Mouse (Mus musculus) forebrain, embryonic 10.5 days (tissue): ENCODE measurements around the gene Ngp. TPM values are rescaled to one million over a fixed set of nuclear protein-coding genes. Genes with fewer than 3 reads are reported as not detected.

Experiments used
- DNase-seq: peaks from one replicate; pipeline ENCODE4 v3.0.0-alpha.2; 2017; ENCODE audit warnings: low spot score; ENCODE audit errors: extremely low spot score
- H3K27ac ChIP-seq: fragments of 300-500 bp; sonication (generic); 2 replicates; pipeline ENCODE4 v1.5.1; 2016; ENCODE audit warnings: mild to moderate bottlenecking
- H3K27me3 ChIP-seq: fragments of 300-500 bp; sonication (generic); 2 replicates; pipeline ENCODE4 v1.6.1; 2016; ENCODE audit warnings: mild to moderate bottlenecking; ENCODE audit not compliant: poor library complexity, severe bottlenecking
- H3K36me3 ChIP-seq: fragments of 300-500 bp; sonication (generic); replicated peaks from 2 replicates; pipeline ENCODE4 v1.6.1; 2016; ENCODE audit warnings: mild to moderate bottlenecking, moderate library complexity
- H3K4me1 ChIP-seq: fragments of 300-500 bp; sonication (generic); 2 replicates; pipeline ENCODE4 v1.6.1; 2016
- H3K4me3 ChIP-seq: fragments of 300-500 bp; sonication (generic); 2 replicates; pipeline ENCODE4 v1.5.1; 2016; ENCODE audit warnings: mild to moderate bottlenecking, moderate library complexity
- H3K9me3 ChIP-seq: fragments of 300-500 bp; sonication (generic); 2 replicates; pipeline ENCODE4 v1.6.1; 2016; ENCODE audit warnings: mild to moderate bottlenecking, moderate library complexity
- WGBS: fragments of 180-500 bp; shearing (Covaris S2); methylation state at CpG from one replicate; pipeline ENCODE4 v1.1.7; 2016; 5-methylcytosine and 5-hydroxymethylcytosine counted together
- polyA plus RNA-seq: library from polyadenylated mRNA; unstranded; fragments of >200 nt; fragmentation: Nextera tagmentation; extraction: Ambion mirVana; gene quantifications from 2 replicates; pipeline ENCODE4 v1.2.1, GENCODE M21; 2016

The Ngp gene
- polyA plus RNA-seq, 1 experiment from 2014 or later, result not detected

- no peak overlapping the region for H3K4me3 ChIP-seq
- no peak overlapping the region for H3K27ac ChIP-seq
- no peak for DNase-seq
- no peaks in the 10 kb centered on the region for H3K9me3 ChIP-seq
- H3K4me1 ChIP-seq, result peaks cover 5% of the 10 kb centered on the region
- WGBS, result 85% methylated on average over 15 of the region's 15 CpGs
- H3K36me3 ChIP-seq, result peaks cover 34% of the 10 kb centered on the region
- H3K27me3 ChIP-seq, result no peaks in the 10 kb centered on the region
Observed at GRCm38 (mm10) chr9:110448356-110448755, 28.8 kb downstream of the Ngp start.

DNA sequence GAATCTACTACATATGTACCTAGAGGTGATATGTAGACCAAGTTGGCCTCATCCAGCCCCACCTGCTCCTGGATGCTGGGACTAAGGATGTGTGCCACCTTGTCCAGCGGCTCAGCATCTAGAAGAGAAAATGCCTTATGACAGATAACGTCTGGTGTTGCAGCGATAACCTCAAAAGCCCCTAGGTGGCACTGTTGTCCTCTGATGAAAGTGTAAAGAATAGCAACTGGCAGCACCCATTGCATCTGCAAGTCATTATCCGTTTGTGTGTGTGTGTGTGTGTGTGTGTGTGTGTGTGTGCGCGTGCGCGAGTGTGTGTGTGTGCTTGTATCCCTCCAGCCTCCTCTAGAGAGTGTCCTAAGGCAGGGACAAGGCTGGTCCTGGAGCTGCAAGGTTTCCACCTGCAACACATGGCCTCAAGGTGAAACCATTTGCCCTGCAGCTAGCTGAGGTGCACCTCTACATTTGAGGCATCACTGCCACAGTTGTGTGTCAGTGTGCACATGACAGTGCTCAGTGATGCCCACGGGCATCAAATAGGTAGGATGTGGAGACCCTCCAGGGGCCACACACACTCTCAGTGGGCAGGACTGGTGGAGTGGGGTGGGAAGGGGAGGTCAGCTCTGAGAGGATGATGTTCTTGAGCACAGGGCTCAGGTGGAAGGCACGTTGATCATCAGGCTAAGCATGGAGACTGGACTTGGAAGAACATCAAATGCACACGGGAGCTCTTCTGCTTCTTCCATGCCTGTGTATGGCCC lies 29.5 kb downstream of the Ngp start:
- Histone ChIP-seq H3K4me1 (peaks cover 5% of the 10 kb centered on the region), H3K27me3 (no peaks in the 10 kb centered on the region), H3K4me3 (no peak overlapping the region), H3K9me3 (no peaks in the 10 kb centered on the region), H3K27ac (peak overlapping the region; percentile 40; the same call in 1 of the 2 replicates), H3K36me3 (peaks cover 28% of the 10 kb centered on the region)
- 31% methylated on average over 11 of the region's 11 CpGs for WGBS
- peak; percentile 79 for DNase-seq

DNA sequence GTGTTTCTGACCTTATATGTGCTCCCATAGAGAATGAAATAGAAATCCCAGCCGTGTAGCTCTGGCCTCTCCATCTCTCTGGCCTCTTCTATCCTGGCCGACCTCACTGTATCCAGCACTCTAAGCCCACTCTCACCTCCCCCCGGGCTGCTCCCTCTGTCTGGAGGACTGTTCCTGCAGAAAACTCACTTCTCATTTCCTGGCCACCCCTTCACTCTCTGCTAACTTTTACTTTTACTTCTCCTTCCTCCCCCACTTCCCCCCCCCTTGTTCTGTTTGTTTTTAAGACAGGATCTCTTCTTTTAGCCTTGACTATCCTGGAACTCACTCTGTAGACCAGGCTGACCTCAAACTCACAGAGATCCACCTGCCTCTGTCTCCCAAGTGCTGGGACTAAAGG lies 33.0 kb downstream of the Ngp start:
- H3K4me3 ChIP-seq, result no peak overlapping the region
- H3K27me3 ChIP-seq, result no peaks in the 10 kb centered on the region
- peaks cover 5% of the 10 kb centered on the region for H3K4me1 ChIP-seq
- no peaks in the 10 kb centered on the region for H3K9me3 ChIP-seq
- H3K36me3 ChIP-seq, result peaks cover 22% of the 10 kb centered on the region
- no peak for DNase-seq
- WGBS, result 86% methylated on average over 3 of the region's 3 CpGs
- no peak overlapping the region for H3K27ac ChIP-seq

GRCm38 (mm10) chr9:110457926-110458325 lies 38.4 kb downstream of the Ngp start:
- Histone ChIP-seq H3K36me3 (peaks cover 8% of the 10 kb centered on the region), H3K27me3 (no peaks in the 10 kb centered on the region), H3K4me3 (no peak overlapping the region), H3K9me3 (no peaks in the 10 kb centered on the region), H3K27ac (no peak overlapping the region), H3K4me1 (no peaks in the 10 kb centered on the region)
- WGBS, result 86% methylated on average over 3 of the region's 3 CpGs
- DNase-seq, result no peak

- no peaks in the 10 kb centered on the region for H3K9me3 ChIP-seq
- 78% methylated on average over 2 of the region's 2 CpGs for WGBS
- no peak for DNase-seq
- H3K27me3 ChIP-seq, result no peaks in the 10 kb centered on the region
- no peak overlapping the region for H3K4me3 ChIP-seq
- H3K4me1 ChIP-seq, result no peaks in the 10 kb centered on the region
- peaks cover 6% of the 10 kb centered on the region for H3K36me3 ChIP-seq
- H3K27ac ChIP-seq, result no peak overlapping the region
Observed at GRCm38 (mm10) chr9:110459145-110459727, 39.7 kb downstream of the Ngp start.

GRCm38 (mm10) chr9:110460884-110461815 lies 41.6 kb downstream of the Ngp start:
- Histone ChIP-seq H3K36me3 (no peaks in the 10 kb centered on the region; the same call in 1 of the 2 replicates), H3K9me3 (no peaks in the 10 kb centered on the region), H3K27me3 (no peaks in the 10 kb centered on the region), H3K27ac (no peak overlapping the region), H3K4me3 (no peak overlapping the region), H3K4me1 (no peaks in the 10 kb centered on the region)
- DNase-seq, result no peak
- WGBS, result 92% methylated on average over 18 of the region's 18 CpGs

DNA sequence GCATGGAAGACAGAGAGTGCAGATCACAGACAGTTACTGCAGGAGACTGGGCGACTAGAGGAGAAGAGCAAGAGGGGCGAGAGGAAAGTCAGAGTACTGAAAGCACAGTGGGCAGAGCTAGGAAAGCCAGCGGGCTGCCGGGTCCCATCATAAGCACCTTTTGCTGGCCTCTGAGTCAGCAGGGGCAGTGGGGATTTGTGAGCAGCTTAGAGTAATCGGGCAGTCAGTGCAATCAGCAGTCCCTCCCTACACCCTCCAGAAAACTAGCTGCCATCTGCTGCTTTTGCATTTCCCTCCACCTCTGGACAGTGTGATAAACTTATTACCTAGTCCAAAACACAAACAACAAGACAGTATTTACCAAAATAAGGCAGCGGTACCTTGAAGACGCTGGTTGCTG lies 42.8 kb downstream of the Ngp start:
- Histone ChIP-seq H3K27me3 (no peaks in the 10 kb centered on the region), H3K4me1 (no peaks in the 10 kb centered on the region), H3K27ac (no peak overlapping the region), H3K9me3 (no peaks in the 10 kb centered on the region), H3K4me3 (no peak overlapping the region), H3K36me3 (peaks cover 4% of the 10 kb centered on the region)
- no peak for DNase-seq
- 75% methylated on average over 7 of the region's 7 CpGs for WGBS

- DNase-seq, result no peak
- Histone ChIP-seq H3K4me3 (no peak overlapping the region), H3K36me3 (peaks cover 8% of the 10 kb centered on the region), H3K27ac (no peak overlapping the region), H3K27me3 (no peaks in the 10 kb centered on the region), H3K9me3 (no peaks in the 10 kb centered on the region), H3K4me1 (no peaks in the 10 kb centered on the region)
- WGBS, result 90% methylated on average over 6 of the region's 6 CpGs
Observed at GRCm38 (mm10) chr9:110463983-110464591, 44.5 kb downstream of the Ngp start.

DNA sequence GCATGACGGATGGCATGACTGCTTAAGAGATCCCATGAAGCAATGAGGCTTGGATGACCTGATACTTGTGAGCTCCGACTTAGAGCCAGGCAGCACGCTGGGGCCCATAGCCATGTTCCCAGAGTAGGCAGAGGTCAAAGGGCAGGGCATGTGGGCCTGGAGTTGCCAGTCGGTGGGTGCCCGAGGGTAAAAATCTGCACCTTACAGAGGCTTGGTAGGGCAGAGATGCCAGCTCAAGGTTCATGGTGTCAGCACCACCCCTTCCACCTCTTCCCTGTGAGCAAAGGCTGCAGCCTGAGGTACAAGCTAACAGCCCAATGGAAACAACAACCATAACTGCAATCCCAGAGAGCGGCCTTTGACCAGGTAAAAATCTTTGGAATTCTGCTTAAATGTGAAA lies 45.8 kb downstream of the Ngp start:
- no peak overlapping the region for H3K4me3 ChIP-seq
- peaks cover 8% of the 10 kb centered on the region for H3K36me3 ChIP-seq
- H3K27ac ChIP-seq, result no peak overlapping the region
- no peaks in the 10 kb centered on the region for H3K9me3 ChIP-seq
- WGBS, result 96% methylated on average over 6 of the region's 6 CpGs
- H3K27me3 ChIP-seq, result no peaks in the 10 kb centered on the region
- no peaks in the 10 kb centered on the region for H3K4me1 ChIP-seq
- no peak for DNase-seq

GRCm38 (mm10) chr9:110466179-110466578 lies 46.6 kb downstream of the Ngp start:
- no peaks in the 10 kb centered on the region for H3K4me1 ChIP-seq
- H3K27me3 ChIP-seq, result no peaks in the 10 kb centered on the region
- H3K9me3 ChIP-seq, result no peaks in the 10 kb centered on the region
- 80% methylated on average over 3 of the region's 3 CpGs for WGBS
- no peak for DNase-seq
- no peak overlapping the region for H3K27ac ChIP-seq
- H3K4me3 ChIP-seq, result no peak overlapping the region
- H3K36me3 ChIP-seq, result peaks cover 8% of the 10 kb centered on the region
